Mouse (Mus musculus): ENCODE results near the gene Arf1. TPM values are rescaled to one million over a fixed set of nuclear protein-coding genes. Genes with fewer than 3 reads are reported as not detected.
"Not testable (repeated sequence)": the region's sequence is repeated elsewhere in the genome, so short reads cannot be mapped to it uniquely, and the experiment has no call there.

Gene Arf1
- total RNA-seq, 2 experiments from 2014 or later: 512 to 556 TPM

DNA sequence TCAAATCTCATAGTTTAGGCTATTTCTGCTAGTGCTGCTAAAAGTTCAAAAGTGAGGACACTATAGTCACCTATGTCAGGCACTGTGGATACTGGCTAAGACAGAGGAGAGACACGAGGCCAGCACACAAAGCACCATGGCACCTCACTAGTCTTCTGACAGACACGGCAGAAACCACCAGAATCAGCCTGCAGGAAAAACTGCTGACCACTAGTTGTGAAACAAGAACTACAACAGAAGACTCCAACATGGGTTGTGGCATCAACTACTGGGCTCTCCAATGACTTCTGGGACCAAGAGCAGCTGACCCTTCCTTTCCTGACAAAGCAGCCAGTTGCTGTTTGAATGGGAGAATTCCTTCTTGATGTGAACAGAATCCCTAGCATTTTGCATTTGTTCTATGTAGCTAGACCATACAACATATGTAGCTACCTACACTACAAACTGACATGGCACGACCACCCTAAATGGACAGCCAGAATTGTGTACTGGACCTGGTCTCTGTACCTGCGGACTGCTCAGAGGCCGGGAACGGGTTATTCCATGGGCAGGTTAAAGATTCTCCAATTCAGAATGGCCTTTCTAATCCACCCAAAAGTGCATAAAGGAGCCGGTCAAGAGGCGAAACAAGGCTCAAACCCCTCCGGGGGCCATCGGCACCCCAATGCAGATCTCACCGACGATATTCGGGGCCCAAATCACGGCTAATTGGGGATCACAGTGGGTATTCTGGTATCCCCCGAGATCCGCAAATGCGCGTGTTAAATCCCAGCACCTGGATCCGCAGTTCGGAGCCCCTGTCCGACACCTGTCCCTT is 1.1 kb downstream of the Arf1 start:
- DNase-seq (ENCODE audit: low spot score in 2 of 2): peak in 1 of 2 experiments; percentile 16

DNA sequence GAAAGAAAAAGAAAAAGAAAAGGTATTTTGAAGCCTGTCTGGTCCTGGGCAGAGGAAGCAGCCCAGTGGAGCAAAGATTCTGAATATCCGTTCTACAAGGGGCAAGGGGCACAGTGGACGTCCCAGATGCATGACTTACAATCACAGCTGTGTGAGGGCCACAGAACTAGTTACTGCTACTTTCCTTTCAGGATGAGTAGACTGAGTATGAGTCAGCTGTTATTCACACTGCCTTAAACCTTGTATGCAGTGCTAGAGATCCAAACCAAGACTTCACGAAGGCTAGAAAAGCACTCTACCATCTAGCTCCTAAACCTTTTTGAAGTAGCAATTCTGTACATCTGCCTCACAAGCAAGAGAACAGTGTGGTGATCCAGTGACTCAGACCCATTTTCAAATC is 1.8 kb downstream of the Arf1 start:
- DNase-seq (ENCODE audit: low spot score in 2 of 2): no peak

DNA sequence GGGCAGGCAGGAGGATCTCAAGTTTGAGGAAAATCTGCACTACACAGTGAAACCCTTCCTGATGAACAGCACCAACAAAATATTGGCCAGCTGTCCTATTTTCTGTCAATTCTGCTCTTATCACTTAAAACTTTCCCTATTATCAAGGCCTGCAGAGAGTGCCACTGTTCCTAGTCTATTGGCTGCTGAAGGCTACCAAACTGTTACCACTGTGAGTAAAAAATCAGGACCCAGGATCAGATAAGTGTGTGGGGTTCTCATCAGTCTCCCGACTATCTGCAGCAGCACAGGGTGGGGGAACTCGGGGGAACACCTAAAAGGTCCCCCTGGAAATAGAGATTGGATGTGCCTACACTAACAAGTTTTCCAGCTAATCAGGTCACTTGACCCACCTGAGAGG is 2.9 kb downstream of the Arf1 start:
- DNase-seq (ENCODE audit: low spot score in 2 of 2): no peak

DNA sequence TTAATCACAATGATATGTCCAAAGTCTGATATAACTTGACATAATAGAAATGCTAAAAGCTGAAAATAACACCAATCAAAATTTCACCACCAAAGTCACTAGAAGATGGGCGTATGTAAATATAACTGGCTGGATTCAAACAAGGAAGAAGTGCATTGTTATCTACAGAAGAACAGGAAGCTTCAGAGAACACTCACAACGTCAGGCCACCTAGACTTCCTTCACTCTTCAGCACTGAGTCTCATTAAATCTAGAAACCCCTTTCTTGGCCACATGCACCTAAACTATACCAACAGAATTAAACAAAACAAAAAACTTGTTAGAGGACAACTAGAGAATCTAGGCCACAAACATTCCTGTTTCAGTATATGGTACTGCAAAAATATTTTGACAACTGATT is 3.6 kb downstream of the Arf1 start:
- DNase-seq (ENCODE audit: low spot score in 2 of 2): no peak

DNA sequence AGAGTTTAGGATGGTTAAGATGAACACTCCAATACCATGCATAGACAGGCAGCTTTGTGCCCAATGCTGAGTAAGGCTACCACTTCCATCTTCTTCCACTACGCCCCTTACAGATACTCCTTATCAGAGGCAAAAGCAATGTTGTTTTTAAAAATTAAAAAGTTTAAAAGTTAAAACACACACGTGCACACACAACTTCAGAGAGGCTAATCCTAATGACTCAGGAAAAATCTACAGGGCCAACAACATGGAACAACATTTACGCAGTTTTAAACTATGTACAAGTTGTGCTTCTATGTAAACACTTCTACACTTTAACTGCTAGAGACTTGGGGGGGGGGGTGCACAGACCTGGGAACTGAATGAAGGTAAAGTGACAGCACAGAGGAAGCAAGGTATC is 4.0 kb downstream of the Arf1 start:
- DNase-seq (ENCODE audit: low spot score in 2 of 2): no peak

DNA sequence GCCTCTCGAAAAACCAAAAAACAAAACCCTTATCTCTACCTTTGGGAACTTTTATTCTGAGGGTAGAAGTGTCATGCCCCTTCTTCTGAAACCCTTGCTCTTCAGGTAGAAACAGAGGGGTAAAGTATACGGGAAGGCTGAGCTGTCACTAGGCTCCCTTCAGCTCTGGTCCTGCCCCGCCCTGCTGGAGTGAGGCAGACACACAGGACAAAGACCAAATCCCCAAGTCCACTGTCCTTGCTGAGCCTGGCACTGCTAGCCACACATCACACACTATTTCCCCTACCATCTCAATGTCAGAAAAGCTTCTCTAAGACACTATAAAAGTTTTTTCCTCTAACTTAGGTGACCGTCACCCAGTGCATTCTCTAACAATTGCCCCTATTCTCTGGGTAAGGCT is 5.8 kb downstream of the Arf1 start:
- no peak for DNase-seq (ENCODE audit: low spot score in 2 of 2)

DNA sequence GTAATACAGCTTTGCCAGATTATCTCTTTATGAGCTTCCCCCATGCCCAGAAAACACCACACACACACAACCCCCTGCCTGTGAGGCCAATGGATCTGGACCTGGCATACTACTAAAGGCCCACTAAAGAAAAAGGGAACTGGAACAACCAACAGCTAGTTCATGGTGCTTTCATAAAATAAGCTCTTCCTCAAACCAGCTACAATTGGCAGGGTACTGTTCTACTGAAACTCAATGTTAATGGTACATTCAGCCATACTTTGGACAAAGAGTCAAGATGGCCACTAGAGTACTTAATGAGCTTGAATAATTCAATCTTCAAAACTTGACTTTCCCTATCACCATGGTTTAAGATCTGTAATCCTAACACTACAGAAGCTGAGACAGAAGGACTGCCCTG is 6.5 kb downstream of the Arf1 start:
- DNase-seq (ENCODE audit: low spot score in 2 of 2): no peak

DNA sequence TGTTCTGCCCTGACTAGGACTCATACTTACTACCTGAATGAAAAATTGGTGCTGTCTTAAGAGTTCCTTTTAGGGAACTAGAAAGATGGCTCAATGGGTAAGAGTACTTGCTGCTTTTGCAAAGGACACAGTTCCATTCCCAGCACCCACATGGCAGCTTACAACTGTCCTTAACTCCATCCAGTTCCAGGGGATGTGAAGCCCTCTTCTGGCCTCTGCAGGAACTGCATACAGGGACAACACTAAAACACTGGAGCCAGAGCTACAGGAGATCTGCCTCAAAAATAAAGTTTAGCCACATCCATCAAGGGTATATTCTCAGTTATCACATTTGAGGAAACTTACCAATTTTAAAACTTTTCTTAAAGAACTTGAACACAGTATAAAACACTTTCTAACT is 9.0 kb downstream of the Arf1 start:
- DNase-seq (ENCODE audit: low spot score in 2 of 2): no peak

DNA sequence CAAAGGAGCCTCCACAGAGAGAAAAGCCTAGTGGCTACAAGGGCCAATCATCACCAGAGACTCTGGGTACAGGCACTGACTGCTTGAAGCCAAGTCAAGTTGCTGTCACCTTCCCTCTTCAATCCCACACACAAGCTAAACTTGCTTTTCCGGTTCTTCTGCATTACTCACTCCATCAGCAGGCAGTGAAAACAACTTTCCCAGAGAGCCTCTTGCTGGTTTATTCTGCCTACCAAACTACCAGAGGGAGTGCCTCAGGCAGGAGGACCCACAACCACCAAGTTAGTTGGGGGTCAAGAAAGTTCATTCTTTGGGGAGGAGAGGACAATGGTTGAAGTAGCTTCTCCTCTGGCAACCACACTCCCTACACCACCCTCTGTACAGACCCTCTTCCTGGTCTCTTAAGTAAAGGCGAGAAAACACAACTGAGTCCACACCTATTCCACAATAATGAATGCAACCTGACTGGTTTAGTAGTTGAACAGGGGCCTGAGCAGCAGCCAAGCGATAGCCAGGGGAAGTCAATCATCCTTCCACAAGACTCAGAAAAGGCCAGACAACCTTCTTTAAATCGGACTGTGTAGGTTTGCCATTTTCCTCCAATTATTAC is 9.6 kb downstream of the Arf1 start:
- peak in 1 of 2 experiments; percentile 18 for DNase-seq (ENCODE audit: low spot score in 2 of 2)

DNA sequence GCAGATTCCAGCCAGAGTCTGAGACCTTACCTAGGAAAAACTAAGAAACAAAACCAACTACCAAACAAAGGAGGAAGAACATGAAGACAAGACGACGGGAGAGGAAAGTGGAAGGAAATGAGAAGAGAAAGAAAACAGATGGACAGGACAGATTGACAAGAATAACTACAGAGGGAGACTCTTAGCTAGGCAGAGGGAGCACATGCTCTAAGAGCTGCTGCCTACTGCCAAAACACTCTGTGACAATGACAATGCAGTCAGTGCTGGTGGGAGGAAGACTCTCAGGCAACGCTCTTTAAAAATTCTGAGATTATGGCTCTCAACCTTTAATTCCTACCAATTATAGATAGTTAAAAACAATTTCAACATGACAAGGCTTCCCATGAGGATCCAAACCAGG is 11.1 kb downstream of the Arf1 start:
- DNase-seq (ENCODE audit: low spot score in 2 of 2): peak; percentile 64 to 80

DNA sequence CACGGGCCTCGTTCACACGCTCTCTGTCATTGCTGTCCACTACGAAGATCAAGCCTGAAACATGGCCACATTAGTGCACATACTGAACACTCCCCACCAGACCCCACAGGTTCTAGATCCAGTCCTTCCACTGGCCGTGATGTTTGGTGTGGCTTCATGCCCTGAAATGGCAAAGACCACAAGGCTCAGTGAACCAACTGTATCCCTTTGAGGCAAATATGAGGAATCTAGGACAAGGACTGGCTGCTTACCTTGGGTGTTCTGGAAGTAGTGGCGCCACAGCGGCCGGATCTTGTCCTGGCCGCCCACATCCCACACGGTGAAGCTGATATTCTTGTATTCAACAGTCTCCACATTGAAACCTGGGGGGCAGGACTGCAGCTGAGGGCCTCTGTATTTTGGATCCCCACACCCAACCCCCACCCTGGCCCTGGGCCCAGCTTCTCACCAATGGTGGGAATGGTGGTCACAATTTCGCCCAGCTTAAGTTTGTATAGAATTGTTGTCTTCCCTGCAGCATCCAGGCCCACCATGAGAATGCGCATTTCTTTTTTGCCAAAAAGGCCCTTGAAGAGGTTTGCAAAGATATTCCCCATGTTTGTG is 15.1 kb downstream of the Arf1 start:
- DNase-seq (ENCODE audit: low spot score in 2 of 2): no peak

DNA sequence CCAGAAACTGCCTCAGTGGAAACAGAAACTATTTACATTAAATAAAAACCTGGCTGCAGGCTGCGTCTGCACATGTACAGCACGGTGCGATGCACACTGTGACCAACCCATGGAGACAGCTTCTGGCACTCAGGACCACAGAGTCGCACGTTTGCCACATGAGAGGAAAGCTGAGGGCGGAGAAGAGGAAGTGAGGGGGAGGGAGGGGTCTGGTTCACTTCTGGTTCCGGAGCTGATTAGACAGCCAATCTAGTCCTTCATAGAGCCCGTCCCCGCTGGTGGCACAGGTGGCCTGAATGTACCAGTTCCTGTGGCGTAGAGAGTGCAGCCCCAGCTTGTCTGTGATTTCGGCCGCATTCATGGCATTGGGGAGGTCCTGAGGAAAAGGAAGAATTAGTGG is 15.8 kb downstream of the Arf1 start:
- DNase-seq (ENCODE audit: low spot score in 2 of 2): peak in 1 of 2 experiments; percentile 28

DNA sequence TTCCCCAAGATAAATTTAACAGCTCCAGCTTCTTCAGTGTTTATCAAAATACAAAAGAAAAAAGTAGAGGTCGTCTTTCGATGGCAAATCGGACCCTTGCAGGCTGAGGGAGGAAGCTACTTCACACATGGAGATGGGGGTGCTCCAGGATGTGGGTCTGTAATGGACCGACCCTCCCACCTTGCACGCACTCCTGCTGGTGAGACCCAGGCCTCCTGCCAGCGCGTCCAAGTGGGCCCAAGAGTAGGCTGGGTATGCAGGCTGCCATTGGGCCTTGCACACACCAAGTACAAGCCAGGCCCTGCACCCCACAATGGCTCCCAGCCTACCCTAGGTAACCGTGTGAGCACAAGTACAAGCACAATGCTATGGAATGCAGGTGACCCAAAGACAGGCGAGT is 16.5 kb downstream of the Arf1 start:
- not testable (repeated sequence) for DNase-seq (ENCODE audit: low spot score in 2 of 2)

DNA sequence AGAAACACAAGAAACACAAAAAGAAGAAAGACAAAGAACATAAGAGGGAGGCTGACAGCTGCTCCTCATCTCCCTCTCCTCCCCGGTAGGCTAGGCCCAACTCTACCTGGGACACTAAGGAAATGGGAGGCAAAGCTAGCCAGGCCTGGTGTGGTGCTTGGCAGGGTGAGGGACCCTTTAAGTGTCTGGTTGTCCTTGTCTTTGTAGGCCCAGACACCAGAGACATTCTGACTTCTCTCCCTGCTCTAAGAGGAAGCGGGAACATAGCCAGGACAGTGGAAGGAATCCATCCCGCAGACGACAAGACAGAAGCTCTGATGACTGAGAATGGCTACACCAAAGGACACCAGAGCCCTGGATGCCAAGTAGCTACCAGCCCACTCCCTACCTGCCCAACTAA is 18.1 kb downstream of the Arf1 start:
- DNase-seq (ENCODE audit: low spot score in 2 of 2): no peak

DNA sequence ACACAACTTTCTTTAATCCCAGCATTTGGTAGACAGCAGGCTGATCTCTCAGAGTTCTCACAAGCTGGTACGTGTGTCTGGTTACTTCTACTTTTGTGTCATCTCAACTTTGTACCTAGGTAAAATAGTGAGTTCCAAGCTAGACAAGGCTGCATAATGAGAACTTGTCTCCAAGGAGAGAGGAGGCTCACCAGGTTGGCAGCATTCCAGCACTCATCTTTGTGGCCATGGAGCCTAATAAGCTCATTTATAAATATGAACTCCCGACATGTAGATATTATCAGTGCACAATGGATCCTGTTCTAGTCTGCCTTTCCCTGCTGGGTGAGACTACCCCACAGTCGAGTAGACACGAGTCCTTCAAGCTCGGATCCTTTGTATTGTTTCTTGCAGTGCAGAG is 18.5 kb downstream of the Arf1 start:
- DNase-seq (ENCODE audit: low spot score in 2 of 2): no peak

DNA sequence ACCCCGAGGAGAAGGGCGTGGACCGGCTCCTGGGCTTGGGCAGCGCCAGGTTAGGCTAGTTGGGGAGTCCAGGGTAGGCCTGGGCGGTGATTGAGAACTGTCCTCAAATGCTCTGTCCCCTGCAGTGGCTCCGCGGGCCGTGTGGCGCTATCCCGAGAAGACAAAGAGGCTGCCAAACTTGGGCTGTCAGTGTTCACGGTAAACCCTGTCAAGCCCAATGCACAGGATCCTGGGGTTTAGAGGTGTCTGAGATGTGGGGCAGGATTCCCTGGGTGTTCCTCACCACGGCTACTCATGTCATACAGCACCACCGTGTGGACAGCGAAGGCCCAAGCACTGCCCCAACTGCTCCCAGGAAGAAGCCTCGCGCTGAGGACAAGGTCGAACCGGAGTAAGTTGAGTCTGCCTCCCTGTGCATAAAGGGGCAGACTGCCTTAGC is 19.0 kb downstream of the Arf1 start:
- peak in 1 of 2 experiments; percentile 64 for DNase-seq (ENCODE audit: low spot score in 2 of 2)

DNA sequence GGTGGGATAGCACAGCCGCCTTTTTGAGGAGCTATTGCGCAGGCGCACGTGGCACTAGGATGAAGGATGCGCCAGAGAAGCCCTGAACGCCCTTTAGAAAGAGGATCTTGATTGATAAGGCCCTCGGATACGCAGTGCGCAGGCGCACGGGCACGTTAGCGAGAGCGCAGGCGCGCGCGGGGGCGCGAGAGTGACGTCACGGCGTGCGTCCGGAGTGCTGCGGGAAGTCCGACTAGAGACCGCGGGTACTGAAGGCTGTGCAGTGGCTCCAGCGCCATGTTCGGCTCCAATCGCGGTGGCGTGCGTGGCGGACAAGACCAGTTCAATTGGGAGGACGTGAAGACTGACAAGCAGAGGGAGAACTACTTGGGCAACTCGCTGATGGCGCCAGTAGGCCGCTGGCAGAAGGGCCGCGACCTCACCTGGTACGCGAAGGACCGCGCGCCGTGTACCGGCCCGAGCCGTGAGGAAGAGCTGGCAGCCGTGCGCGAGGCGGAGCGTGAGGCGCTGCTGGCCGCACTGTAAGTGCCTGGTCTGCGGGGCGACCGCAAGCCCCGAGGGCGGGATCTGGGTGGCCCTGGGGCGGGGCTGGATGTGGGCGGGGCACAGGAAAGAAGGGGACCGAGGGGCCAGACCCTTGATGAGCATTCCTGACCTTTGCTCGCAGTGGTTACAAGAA is 19.8 kb downstream of the Arf1 start, which contains the start of gene 2310033P09Rik:
Gene 2310033P09Rik, plus strand, starts transcription at position 169 of the 679 bp plus-strand sequence.
- peak; percentile 92 to 96 for DNase-seq (ENCODE audit: low spot score in 2 of 2)

DNA sequence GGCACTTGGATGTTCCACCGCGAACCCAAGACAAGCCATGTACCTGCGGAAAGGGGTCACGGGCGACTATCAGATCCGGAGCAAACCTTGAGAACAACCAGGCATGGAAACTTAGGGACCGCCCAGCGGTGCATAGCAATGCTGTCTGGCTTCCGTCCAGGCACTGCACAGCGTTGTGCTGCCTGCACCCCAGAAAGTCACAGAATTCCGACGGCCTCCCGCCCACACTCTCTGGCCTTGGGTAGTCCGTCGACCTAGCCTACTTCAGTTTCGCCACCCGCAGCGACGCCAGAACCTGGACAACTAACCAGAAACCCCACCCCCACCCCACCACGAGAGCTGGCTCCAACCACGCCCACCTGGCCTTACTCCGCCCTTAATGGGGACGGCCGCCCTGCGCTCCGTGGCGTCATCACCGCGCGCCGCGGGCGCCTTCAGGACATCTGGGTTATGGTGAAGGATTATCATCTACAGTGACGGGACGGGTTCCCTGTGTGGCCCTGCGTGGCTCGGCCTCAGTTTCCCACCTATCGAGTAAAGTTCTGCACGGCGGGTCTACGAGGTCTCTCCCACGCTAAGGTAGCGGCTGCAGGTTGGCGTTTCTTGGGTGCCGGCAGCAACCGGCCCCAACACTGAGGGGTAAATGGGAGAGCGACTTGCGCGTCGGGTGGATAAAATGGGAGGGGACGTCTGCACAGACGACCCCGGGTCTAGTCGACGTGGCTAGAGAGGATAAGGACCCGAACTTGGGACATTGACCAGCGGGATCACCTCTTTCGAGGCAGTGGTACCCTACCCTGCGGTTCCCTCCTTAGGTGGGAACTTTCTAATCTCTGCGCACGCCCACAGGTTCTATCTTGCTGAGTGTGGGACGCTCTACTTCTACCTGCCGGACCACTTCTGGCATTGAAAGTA is 25.7 kb downstream of the Arf1 start, which contains the start of gene Mrpl55:
Gene Mrpl55, plus strand, starts transcription at position 406 of the 915 bp plus-strand sequence.
- DNase-seq (ENCODE audit: low spot score in 2 of 2): peak; percentile 89 to 95

DNA sequence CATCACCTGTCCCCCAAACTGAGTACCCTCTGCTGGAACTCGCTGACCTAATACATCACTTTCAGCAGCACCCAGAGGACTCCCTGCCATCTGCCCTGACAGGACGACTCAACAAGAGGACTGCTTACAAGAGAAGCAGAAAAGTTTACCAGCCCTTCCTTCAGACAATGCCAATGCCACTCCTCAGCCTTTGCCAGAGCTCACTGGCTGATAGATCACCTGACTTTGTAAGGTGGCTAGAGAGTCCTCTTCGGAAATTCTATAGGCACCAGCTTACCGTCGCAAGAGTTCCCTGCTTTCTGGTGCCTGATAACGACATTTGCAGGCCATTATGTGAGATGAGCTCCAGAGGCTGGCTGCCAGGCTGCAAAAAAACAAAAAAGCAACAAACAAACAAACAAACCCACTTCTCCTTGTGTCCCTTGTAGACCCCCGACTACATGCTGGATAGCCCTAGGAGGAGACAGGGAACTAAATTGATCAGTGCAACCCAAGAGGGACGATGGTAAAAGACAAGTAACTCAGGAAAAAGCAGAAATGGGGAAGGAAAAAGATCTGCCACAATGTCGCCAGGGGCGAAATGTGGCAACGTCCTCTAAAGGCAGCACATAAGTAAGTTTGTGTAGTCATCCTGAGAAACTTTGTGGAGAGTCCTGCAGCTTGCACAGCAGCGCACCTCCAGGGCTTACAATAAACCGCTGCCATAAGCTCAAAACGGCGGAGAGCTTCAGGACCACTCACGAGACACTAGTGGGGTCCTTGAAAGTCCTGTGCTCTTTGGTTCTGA is 26.7 kb downstream of the Arf1 start:
- no peak for DNase-seq (ENCODE audit: low spot score in 2 of 2)

DNA sequence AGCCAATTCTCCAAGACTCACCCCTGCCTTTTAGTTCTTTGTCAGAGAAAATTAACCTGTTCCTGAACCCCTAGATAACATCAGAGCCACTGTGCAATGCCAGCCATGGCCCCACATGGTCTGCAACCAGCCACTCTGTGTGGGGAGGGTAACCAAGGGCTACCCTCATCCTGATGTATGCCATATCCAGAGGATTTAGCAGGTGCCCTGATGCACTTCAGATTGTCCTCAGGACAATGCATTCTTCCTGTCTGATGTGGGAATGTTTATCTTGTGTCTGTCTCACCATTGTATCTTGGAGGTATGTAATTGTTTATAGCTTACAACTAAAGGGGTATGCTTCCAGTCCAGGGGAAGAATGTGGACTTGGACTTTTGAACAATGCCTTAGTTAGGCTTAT is 31.8 kb downstream of the Arf1 start:
- DNase-seq (ENCODE audit: low spot score in 2 of 2): no peak
